Mouse (Mus musculus) heart, adult 8-10 months (tissue): ENCODE results near the gene Vars2. TPM values are rescaled to one million over a fixed set of nuclear protein-coding genes. Genes with fewer than 3 reads are reported as not detected.

Experiments used
- DNase-seq: peaks from one replicate; pipeline ENCODE4 v3.0.0; 2022; ENCODE audit warnings: low spot score
- total RNA-seq, 4 experiments: library from RNA; stranded (reverse); gene quantifications; 2 replicates each; pipeline ENCODE4 v1.2.4; 2022

Gene Vars2
- 10 to 100 TPM; 30.4 to 34.9 (median 31.8) TPM for total RNA-seq

DNA sequence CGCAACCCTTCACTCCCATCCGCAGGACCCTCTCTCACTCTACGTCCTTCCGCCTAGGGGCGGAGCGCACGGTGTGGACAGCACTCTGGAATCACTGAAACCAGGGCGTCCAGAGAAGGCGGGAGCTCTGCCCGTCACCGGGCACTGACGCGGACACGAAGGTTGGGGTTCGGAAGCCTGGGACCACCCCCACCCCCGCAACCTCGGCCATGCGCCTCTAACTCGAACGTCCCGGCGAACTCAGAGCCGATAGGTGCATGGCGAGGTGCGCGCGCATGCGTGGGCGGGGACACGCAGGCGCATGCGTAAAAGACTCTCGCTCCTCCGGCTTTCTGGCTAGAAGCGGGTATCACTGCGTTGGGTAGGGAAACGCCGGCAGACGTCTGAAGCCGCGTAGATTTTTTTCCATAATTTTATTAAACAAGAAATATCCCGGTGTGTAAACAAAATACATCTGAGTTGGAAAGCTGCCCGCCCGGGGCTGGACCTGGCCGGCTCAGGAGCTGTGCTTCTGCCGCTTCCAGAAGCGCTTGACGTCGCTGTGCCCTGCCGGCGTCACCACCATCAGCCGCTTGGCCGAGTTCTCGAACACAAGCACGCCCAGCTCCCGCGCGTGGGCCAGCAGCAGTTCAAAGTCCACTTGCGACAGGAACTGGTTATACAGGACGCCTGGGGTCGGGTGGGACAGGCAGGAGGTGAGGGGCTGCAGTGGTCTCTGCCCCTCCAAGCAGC is at the start of gene Vars2:
Gene Vars2, minus strand, starts transcription at position 259 of the 732 bp plus-strand sequence.
- DNase-seq = peak; percentile 96

DNA sequence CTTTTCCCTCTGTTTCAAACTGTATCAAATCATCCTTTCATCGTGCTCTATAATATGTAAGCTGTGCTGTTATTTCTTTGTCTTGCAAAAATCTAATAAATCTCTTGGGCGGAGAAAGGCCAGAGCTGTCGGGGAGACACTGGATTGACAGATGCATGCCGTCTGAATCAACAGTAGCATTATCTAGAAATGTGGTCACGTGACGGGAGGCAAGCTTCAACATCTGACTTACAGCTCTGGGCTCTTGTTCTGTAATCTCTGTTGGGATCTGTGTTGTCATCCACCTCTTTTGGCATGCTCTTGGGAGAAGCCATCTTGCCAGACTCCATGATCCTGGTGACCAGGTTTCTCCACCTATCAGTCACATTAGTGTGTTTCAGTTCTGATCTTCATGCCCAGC is 49.7 kb upstream of the Vars2 start:
- DNase-seq = no peak

GRCm38 (mm10) chr17:35716114-35716513 is 48.7 kb upstream of the Vars2 start:
- no peak for DNase-seq

DNA sequence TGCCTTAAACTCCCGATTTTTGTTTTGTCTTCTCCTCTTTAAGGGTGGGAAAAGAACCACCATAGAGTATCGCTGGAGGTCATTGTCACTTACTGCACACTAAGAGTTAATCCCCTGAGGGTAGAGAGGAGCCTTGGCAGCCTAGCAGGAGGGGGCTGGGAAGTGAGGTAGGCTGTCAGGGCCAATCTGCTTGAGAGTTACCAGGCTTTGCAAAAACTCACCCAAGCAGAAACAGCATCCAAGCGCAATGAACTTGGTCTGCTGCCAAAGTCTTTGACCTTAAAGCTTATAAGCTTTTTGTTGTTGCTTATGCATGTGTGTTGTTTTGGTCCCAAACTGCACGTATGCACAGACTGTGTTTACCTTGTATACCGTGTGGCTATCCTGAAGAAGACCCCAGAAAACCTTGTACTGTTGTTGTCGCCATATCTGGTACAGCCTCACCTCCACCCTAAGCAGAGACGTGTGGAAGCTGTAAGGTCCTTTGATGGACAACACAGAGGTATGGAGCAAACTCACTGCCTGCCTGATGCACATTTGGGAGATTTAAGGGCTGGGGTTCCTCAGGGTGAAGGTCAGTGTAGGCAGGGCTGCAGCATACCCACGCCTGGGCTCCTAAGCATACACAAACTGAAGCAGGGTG is 43.4 kb upstream of the Vars2 start:
- DNase-seq = no peak

DNA sequence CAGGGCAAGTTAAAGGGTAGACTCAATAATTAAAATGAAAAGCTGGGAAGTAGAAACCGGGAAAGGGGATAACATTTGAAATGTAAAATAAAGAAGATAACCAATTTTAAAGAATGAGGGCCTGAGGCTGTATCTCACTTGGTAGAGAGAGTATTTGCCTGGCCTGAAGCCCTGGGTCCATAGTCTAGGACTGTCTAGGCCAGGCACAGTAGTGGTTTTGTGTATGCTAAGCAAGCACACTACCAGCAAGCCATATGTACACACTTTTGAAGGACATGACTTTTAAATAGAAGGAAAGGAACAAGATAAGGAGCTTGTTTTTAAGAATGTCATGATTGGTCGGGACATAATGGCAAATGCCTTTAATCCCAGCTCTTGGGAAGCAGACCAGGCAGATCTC is 41.2 kb upstream of the Vars2 start:
- DNase-seq = no peak

DNA sequence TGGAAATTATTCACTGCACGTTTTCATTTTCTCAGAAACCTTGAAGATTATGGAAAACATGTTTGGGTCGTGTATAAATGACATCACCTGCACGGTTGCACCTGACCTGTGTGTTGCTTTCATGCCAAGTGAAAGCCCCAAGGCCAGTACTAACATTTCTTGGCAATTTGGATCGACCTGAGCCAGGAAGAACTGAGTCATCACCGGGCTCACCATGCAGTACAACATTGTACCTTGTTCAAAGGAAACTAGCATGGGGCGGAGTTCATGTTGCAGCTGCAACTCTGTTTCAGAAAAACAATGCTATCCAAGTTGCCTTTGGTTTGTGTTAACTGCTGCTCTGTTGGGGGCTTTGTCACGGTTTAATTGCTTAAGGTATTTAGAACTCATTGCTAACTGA is 40.5 kb upstream of the Vars2 start:
- no peak for DNase-seq

DNA sequence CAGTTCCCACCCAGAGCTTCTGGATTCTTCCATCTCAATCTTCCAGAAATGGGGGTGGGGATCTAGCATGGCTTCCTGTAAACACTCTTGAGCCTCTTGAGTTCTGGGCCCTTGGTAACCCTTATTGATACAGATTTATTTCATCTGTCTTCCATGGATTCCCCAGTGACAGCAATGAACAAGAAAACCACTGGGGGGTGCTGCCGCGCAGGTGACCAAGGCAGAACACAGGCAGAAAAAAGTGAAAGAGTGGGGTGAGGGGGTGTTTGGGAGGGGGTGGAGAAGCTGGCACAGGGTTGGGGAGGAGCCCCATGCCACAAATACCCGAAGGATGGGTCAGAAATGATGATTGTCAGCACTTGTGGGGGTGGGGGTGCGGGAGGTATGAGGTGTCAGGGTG is 38.4 kb upstream of the Vars2 start:
- DNase-seq = no peak

DNA sequence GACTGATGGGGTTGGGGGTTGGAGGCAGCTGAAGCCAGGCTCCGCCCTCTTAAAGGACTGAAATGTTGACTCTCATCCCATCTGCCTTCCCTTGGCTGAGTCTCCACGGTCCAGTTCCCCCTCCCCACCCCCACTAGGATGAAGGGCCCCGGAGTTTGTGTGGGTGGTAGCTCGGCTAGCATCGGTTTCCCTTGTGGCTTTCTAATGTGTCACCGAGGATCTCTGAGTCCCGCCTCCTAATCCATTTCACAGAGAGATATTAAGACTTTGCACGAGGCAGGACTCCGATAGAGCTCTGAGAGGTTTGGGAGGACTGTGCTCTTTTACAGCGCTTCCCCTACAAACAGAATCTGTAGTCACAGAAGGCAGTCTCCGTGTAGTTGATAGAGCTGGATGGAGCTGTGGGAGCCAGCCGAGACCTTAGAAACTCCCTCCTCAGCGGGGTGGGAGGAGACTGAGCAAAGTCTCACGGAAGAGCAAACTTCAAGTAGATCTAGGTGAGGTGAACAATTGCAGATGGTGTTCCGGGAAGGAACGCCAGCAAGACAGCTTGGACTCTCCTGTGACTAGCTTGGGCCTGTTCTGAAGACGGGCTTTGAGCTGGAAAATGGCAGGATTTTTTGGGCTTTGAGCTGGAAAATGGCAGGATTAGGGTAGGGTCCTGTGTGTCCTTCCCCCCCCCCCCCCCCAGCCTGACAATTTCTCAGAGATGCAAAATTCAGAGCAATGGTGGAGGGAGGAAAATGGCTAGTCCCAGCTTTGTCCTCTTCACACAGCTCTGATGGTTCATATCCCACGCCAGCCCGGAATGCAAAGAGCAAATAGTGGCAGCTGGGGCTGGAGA is 37.5 kb upstream of the Vars2 start, which contains the start of gene Ddr1:
Gene Ddr1, minus strand, starts transcription at position 1 of the 844 bp plus-strand sequence.
- no peak for DNase-seq

DNA sequence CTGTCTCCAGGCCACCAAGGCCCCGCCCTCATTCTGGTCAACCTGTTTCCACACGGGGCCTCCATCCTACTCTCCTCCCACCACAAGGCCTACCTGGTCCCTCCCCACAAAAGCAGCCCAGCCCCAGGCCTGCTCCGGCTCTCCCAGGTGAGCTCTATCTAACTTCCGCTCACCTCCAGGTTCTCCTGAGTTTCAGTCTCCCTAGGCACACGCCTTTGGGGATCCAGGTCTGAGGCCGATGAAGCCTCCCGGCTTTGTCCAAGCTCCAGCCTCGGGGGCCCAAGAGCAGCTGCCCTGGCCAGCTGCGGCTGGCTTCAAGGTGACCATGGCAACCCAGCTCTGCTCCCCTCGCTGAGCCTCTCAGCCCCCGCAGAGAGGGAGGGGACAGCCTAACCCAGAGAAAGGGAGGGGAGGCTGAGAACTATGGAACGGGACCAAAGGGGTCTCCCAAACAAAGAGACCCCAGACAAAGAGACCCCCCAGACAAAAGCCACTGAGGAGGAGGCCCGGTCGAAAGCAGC is 36.4 kb upstream of the Vars2 start:
- DNase-seq = no peak

DNA sequence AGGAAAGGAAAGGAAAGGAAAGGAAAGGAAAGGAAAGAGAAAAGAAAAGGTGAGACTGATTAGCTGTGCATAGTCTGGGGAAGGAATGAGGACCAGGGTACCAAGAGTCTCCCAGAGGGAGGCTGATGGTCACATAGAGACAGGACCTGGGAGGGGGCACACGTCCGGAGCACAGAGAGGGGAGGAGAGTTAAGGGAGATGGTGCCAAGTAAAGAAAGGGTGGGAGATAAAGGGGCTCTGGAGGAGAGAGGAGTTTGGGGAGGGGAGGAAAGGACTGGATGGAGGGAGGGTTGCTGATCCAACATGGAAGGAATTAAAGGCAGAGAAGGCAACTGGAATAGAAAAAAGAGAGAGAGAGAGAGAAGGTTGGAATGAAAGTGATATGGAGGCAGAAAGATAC is 35.7 kb upstream of the Vars2 start:
- DNase-seq = no peak

DNA sequence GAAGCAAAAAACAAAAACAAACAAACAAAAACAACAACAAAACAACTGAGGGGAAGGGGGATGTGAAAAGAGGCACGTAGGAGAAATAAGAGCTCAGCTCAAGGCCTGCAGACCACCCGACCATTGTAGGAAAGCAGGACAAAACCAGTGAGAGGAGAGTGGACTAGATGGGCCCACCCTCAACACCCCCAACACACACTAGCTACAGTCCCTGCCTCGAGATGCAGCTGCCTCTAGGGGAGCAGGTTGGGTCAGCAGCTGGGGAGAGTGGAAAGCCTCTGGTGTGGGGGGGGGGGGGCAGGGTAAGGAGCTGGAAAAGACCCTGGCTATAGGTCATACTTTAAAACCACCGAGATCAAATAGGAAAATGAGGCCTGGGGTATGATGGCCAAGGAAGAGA is 35.2 kb upstream of the Vars2 start:
- DNase-seq = no peak

DNA sequence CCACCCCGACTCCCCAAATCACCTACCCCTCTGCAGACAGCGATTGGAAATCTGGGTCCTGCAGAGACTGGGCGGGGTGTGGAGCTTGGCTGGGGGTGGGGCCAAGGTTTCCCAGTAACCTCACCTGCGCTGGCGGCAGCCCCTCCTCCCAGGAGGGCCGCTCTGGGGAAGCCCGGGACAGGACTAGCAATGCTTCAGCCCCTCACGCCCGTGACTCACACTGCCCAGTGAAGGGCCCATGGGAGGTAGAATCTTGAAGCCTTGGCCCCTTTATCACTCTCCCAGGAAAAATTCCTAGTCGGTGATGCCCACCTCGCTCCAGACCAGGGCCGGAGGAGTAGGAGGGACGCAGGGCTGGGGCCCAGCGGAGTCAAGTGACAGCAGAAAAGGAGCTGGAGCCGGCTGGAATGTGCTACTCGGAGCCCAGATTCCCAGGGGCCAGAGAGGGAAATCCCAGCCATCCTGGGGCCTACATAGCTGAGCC is 34.6 kb upstream of the Vars2 start:
- DNase-seq = no peak

DNA sequence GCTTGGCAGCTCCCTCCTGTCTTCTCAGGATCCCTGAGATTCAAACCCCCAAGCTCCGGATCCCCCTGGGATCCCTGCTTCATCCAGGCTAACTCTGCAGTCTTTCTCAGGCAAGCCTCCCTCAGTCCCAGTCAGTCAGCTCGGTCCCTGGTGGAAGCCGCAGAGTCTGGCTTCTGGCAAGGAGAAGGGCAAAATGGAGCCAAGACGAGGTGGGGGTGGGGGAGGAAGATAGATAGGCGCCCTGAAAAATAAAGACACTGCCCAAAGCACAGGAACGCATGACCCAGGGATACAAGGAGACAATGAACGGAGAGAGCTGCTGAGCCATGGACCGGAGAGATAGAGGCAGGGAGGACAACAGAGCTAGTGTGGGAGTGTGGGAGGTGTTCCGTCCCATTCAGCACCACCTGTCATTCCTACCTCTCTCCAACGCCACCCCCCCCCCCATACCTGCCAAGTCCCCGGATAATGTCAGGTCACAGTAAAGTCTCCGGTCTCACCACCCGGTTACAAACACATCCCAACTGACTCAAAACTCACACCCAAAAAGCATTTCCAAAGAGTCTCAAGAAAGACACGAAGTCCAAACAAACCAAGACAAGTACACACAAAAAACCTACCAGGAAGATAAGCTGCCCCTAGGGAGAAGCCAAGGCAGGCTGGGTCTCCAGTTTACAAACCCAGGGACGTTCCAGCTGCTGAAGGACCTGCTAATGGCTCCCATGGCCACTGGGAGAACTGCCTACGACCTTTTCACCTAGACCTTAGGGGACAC is 34.0 kb upstream of the Vars2 start:
- DNase-seq = no peak

GRCm38 (mm10) chr17:35700371-35700961 is 33.1 kb upstream of the Vars2 start:
- peak; percentile 65 for DNase-seq

- DNase-seq = peak; percentile 76
Measured at GRCm38 (mm10) chr17:35699919-35700318, 32.5 kb upstream of the Vars2 start.

- DNase-seq = no peak
Measured at GRCm38 (mm10) chr17:35698501-35698883, 31.1 kb upstream of the Vars2 start.

- DNase-seq = no peak
Measured at GRCm38 (mm10) chr17:35697759-35698500, 30.5 kb upstream of the Vars2 start.

DNA sequence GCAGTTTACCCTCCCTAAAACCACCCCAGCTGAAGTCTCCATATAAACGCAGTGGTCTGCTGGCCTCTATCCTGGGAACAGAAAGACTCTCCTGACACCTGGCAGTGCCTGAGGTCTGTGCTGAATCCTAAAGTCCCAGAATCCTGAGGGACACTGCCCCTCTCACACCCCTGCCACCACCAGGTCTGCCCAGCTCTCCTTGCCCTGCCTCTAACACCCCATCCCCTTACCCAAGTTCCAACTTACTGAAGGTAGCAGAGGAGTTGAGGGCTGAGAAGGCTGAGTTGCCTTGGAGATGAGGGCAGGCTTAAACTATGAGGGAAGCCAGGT is 30.0 kb upstream of the Vars2 start:
- no peak for DNase-seq

DNA sequence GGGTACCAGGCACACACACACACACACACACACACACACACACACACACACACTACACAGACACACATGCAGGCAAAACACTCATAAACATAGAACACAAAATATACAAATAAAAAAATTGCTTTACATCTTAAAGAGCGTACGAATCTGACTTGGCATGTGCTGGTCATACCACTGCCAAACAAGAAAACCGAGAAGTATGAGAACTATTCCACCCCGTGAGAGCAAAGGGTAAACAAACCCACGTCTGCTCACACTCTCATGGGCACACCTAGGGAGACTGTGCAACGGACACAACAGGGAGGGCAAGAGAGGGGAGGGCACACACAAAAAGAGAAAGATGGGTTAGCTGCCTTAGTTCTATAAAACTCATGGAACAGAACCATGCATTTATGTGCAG is 29.3 kb upstream of the Vars2 start:
- no peak for DNase-seq

DNA sequence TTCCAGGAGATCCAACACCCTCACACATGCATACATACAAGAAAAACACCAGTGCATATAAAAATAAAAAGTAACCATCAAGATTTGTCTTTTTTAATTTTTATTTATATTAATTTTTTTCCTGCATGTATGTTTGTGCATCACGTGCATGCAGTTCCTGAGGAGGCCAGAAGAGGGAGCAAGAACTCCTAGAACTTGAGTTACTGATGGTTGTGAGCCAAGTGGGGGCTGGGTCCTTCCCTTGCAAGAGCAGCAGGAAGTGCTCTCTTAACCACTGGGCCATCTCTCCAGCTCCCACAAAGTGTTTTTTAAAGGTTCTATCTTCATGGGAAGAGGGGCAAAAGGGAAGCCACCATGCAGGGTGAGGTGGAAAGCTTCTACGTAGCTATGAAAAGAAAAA is 27.9 kb upstream of the Vars2 start:
- DNase-seq = no peak
